Mouse (Mus musculus) cerebellum, postnatal 4 days (tissue): ENCODE measurements at regions not wholly inside any gene's neighbourhood (a gene's known extent, or its start where the extent isn't known, plus 50 kb on each side); places are given as distances from the start of the nearest gene placed in this dataset.

Experiments used
- DNase-seq, 2 experiments: peaks; one replicate each; pipeline ENCODE4 v3.0.0; 2022; ENCODE audit warnings: low spot score in 2 of 2, mixed read lengths in 1 of 2

- no peak for DNase-seq
These were observed 532.1 kb downstream of the Tmem114 start for GRCm38 (mm10) chr16:7892799-7893198.

GRCm38 (mm10) chr16:7863406-7863805, 561.5 kb downstream of the Tmem114 start:
- DNase-seq = no peak

GRCm38 (mm10) chr16:7839139-7839538, 585.8 kb downstream of the Tmem114 start:
- no peak for DNase-seq

GRCm38 (mm10) chr16:7831142-7831541, 593.8 kb downstream of the Tmem114 start:
- no peak for DNase-seq

GRCm38 (mm10) chr16:7829939-7830650, 594.8 kb downstream of the Tmem114 start:
- DNase-seq = no peak

- DNase-seq = no peak
These were observed 623.8 kb downstream of the Tmem114 start for GRCm38 (mm10) chr16:7801161-7801560.

- DNase-seq = no peak
These were observed 627.7 kb downstream of the Tmem114 start for GRCm38 (mm10) chr16:7797176-7797786.

GRCm38 (mm10) chr16:7795561-7795960, 629.4 kb downstream of the Tmem114 start:
- DNase-seq = no peak

GRCm38 (mm10) chr16:7792521-7792920, 632.4 kb downstream of the Tmem114 start:
- no peak for DNase-seq

GRCm38 (mm10) chr16:7790260-7790659, 634.7 kb downstream of the Tmem114 start:
- peak in 1 of 2 experiments; percentile 21 for DNase-seq

GRCm38 (mm10) chr16:7788209-7788608, 636.7 kb downstream of the Tmem114 start:
- peak in 1 of 2 experiments; percentile 32 for DNase-seq

- DNase-seq = no peak
These were observed 643.4 kb downstream of the Tmem114 start for GRCm38 (mm10) chr16:7781506-7781905.

GRCm38 (mm10) chr16:7775635-7776034, 649.3 kb downstream of the Tmem114 start:
- DNase-seq = no peak

GRCm38 (mm10) chr16:7768433-7768832, 656.5 kb downstream of the Tmem114 start:
- no peak for DNase-seq

- DNase-seq = no peak
These were observed 657.2 kb downstream of the Tmem114 start for GRCm38 (mm10) chr16:7767691-7768090.

GRCm38 (mm10) chr16:7764383-7764782, 660.6 kb downstream of the Tmem114 start:
- DNase-seq = no peak

- DNase-seq = no peak
These were observed 696.8 kb downstream of the Tmem114 start for GRCm38 (mm10) chr16:7728186-7728585.

GRCm38 (mm10) chr16:7725225-7725624, 699.7 kb downstream of the Tmem114 start:
- no peak for DNase-seq

- DNase-seq = no peak
These were observed 723.5 kb downstream of the Tmem114 start for GRCm38 (mm10) chr16:7701471-7701870.

- no peak for DNase-seq
These were observed 739.5 kb downstream of the Tmem114 start for GRCm38 (mm10) chr16:7685484-7685883.

GRCm38 (mm10) chr16:7666096-7666495, 758.8 kb downstream of the Tmem114 start:
- DNase-seq = no peak

GRCm38 (mm10) chr16:7658133-7658532, 766.8 kb downstream of the Tmem114 start:
- DNase-seq = no peak

GRCm38 (mm10) chr16:7654451-7654850, 770.5 kb downstream of the Tmem114 start:
- DNase-seq = no peak
